Mouse (Mus musculus) heart, adult 2 months (tissue): ENCODE measurements at regions not wholly inside any gene's neighbourhood (a gene's known extent, or its start where the extent isn't known, plus 50 kb on each side); places are given as distances from the start of the nearest gene placed in this dataset.

Source experiments
- CTCF ChIP-seq: fragments of 200-600 bp; IDR thresholded peaks from 2 replicates; pipeline ENCODE4 v1.8.1; 2022; ENCODE audit warnings: antibody characterized with exemption, mild to moderate bottlenecking, moderate library complexity
- EP300 ChIP-seq: fragments of 200-500 bp; IDR thresholded peaks from 2 replicates; pipeline ENCODE4 v1.6.1; 2011; ENCODE audit warnings: low read depth, low read length, control low read depth; ENCODE audit not compliant: insufficient read depth

DNA sequence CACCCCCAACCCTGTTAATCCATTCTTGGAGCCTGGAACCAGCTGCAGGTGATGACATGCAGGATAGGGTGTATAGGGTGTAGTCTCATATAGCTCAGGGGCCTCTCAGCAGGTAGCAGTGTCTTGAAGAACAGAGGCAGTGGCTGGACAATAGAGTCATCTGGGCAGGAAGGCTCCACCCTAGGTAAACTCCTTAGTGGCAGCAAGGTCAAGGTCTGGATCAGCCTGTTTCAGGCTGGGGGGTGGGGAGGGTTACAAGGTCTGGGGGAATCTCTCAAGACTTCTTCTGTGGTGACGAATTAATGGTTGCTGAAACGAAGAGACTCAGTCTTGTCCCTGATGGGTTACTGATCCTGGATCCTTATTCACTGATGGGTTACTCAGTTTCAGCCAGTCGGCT, 498.0 kb downstream of the Defb40 start:
- TF ChIP-seq CTCF (no peak), EP300 (no peak)
